Mouse (Mus musculus) kidney, adult 8-10 months (tissue): ENCODE results near the gene 1700001P01Rik.
A peak's percentile ranks its signal among the peaks of the same experiment; 100 is the strongest.
"Not testable (repeated sequence)": the region's sequence is repeated elsewhere in the genome, so short reads cannot be mapped to it uniquely, and the experiment has no call there.

Experiments
- DNase-seq, 2 experiments: peaks; one replicate each; pipeline ENCODE4 v3.0.0; 2022

The 1700001P01Rik gene

DNA sequence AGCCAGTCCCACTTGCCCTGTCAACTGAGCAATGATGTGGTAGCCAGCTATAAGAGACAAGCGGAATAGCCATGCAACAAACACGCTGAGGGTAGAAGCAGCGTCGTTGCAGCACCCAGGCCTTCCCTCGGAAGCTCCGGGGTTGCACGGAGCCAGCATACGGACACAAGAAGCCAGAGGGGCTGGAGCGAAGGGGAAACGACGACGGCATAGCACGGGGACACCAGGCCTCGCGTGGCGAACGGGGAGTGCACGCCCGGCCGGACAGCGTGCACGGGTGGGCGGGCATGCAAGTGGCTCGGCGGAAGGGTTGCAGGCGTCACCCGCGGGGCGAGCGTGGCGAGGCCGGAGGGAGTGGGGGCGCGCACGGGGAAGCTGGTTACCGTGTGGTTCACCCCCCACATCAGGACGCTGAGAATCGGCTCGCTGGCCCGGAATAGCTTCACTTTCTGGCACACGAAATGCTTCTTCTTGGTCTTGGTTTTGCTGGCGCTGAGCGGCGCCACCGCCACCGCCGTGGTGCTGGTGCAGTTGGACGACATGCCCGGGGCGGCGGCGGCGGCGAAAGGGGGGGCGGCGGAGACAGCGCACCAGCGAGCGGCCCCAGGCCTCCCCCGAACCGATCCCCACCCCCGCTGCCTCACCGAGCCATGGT lies 31.5 kb downstream of the 1700001P01Rik start, which contains the start of gene Pip4k2b:
TSS of gene Pip4k2b (minus strand) at position 642 of the 655 bp plus-strand sequence.
- DNase-seq: no peak

DNA sequence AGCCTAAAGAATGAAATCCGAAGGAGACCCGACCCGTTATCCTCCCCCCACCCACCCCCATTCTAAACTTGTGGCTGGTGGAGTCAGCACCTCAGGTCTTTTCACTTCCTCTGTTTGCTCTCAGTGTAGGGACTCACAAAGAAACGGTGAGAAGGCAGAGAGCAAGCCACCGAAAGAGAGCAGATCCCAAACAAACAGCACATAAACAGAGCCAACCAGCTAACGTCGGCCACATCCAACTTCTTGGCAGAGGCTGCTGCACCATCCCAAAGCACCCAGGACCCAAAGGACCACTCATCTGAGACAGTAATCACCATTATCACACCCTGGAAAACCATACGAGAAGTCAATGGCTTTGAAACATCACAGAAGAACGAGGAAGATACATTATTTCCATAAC lies 32.3 kb downstream of the 1700001P01Rik start:
- no peak for DNase-seq

DNA sequence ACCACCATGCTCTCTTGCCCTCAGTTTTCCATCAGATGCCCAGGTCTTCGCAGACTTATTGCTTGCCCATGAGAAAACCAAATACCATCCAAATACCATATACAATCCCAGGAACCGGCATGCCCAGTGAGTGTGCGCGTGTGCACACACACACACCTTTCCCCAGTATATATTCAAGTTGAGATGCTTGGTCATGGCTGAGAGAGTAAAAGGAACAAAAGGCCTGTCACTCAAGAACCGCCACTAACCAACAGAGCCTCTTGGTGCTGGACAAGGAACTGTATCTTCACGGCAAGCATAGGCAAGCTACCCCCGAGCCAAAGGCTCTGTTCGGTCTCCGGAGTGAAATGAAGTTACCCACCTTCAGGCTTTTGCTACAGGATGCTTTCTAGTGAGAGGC lies 33.1 kb downstream of the 1700001P01Rik start:
- no peak for DNase-seq

DNA sequence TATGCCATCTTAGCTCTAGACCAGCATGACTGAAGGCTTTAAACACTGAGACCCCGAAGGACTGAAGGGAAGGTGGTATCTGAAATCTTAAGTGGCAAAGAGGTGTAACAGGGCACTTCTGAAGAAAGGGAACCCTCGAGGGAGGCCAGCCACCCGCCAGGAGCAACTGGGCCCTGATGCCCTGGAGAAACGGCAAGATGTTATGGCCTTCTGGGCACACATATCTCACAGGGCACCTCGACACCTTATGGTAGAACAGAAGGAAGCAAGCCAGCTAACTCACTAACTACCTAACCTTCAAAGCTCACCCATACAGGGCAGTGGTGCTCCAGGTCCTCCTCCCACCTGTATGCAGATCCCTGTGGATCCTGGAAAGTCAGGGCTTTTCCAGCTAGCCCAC lies 33.6 kb downstream of the 1700001P01Rik start:
- DNase-seq: no peak

DNA sequence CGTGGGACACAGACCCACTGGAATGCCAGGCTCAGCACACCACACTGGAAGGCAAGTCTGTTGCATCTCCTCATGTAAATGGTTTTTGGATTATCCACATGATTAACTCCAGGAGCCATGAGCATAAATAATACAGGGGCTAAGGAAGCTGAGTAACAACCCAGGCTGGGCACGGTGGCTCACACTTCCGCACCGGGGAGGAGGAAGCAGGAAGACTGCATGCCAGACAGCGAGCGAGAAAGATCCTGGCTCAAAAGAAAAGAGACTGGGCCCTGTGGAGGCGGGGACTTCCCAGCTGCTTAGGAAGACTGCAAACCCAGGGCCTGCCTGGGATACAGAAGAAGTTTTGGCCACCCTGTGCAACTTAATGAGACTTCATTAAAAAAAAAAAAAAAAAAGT lies 35.5 kb downstream of the 1700001P01Rik start:
- peak; percentile 41 to 48 for DNase-seq

DNA sequence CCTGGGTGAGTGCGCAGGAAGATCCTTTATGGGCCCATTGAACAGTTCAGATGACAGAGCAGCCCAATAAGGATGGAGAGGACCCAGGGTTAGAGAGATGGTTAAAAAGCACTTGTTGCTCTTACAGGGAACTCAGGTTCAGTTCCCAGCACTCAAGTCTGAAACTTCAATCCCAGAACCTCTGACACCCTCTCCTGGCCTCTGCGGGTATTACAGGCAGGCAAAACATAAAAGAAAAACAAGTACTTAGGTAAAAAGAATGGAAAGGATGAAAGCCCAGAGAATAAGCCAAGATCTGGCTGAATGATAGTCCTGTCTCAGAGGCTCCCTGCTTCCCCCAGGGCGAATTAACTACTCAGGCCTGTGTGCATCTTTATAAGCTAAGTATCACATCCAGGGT lies 36.6 kb downstream of the 1700001P01Rik start:
- DNase-seq: no peak

DNA sequence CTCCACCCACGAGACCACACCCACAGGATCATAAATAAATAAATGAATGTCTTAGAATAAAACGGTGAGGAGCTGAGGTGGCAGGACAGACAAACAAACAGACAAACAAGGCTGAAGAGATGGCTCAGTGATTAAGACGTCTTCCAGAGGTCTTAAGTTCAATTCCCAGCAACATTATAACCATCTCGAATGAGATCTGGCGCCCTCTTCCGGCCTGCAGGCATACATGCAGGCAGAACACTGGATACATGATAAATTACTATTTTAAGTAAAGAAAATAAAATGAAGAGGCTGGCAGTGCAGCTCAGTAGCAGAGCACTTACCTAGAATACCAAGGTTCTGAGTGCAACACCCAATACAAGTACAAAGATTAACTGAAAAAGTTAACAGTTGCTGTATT lies 37.0 kb downstream of the 1700001P01Rik start:
- DNase-seq: no peak

DNA sequence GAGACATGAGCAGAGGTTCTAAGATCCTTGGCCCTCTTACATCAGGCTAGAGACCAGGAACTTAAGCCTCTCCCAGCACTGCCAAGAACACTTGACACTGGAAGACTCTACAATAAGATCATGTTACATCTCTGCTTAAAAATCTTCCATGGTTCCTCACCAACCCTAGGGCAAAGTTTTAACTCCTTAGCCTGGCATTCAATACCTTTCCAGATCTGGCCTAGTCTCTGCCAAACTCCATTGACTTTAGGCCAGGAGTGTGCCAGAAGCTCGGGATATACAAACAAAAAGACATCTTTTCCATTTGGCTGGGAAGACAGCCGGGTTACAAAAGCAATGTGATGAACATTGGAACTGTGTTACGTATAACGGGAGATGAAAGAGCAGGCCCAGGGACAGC lies 38.1 kb downstream of the 1700001P01Rik start:
- no peak for DNase-seq

DNA sequence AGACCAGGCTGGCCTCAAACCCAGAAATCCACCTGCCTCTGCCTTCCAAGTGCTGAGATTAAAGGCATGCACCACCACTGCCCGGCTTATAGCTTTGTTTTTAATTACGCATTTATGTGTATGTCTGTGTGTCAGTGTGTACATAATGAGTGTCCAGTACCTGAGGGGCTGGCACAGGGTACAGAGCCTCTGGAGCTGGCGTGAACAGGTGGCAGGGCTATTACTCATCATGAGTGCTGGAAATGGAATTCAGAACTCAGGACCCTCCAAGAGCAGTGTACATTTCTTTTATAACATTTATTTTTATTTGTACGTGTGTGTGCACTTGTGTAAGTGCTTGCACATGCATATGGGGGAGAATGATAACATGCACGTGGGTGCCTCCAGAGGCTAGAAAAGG lies 39.1 kb downstream of the 1700001P01Rik start:
- DNase-seq: no peak

DNA sequence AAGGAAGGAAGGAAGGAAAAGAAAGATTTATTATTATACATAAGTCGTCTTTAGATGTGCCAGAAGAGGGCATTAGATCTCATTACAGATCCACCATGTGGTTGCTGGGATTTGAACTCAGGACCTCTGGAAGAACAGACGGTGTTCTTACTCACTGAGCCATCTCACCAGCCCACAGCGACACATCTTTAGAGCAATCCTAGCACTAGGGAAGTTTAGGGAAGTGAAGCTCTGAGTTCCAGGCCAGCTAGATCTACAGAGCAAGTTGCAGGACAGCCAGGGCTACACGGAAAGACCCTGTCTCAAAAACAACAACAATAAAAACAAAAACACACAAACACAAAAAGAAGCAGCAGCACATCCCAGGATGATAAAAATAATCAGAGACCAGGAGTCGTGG lies 40.9 kb downstream of the 1700001P01Rik start:
- DNase-seq: not testable (repeated sequence)

DNA sequence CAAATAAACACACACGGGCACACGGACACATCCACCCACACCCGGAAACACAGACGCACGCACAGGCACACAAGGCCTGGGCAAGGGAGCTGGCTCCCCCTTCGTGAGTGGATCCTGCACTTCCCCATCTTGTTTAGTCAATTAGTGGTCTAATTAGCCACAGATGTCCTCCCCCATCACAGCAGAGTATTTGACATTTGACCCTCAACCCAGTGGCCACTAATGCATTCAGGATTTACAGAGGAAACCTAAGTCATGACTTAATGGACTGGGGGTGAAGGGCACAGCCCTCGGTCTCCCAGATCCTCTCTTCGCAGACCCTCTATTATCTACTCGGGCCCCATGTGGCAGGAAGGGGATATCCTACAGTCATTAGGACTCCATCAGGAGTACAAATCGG lies 42.0 kb downstream of the 1700001P01Rik start:
- DNase-seq: no peak

DNA sequence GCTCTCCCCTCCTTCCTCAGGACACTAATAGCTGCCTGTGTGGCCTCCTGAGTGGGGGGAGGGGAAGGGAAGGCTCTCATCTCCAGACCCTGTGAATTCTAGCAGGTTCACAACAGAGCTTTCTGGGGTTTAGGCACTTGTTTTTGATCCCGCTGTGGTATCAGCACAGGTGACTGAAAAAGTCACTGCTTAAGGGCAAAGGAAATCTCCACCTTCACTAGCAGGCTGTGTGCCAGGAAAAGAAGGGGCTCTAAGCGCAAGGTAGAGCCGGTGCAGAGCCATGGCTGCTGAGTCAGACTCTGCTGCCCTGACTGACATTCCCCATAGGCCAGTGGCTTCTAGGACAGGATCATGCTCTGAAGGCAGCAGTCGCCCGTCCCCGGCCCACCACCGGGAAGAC lies 47.0 kb downstream of the 1700001P01Rik start:
- no peak for DNase-seq

DNA sequence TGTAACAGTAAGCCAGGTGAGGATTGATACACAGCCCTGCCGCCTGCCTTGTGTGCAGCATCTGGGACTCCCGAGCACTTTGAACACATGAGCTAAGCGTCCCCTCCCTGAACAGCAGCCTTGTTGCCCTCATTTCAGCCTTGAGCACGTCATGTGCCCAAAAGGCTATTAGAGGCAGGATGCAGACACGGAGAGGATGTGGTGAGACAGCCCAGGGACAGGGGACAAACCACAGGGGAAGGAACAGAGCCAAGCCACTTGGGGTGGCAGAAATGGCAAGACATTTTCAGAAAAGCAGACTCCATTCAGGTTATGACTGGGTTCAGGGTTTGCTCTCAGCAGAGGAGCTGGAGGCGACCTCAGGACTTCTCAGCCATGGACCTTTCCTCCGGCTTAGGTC lies 47.4 kb downstream of the 1700001P01Rik start:
- DNase-seq: no peak

DNA sequence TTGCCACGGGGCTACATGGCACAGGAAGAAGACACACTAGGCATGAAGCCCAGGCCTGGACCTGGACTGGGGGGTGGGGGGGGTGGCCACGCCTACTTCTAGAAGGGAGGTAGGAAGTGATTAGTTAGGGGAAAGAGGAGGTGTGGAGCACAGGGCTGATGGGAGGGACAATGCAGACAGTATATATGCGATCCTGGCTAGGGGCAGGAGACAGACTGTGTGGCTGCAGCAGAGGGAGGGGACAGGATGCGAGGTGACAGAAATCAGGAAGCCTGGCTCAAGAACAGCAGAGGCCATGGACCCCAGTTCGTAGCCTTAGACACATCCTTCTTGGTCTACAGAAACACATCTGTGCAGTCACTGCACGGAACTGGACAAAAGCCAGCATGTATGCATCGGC lies 52.0 kb downstream of the 1700001P01Rik start:
- no peak for DNase-seq
